Mouse (Mus musculus) liver, postnatal 0 days (tissue): ENCODE data around the gene Uchl3. TPM values are rescaled to one million over a fixed set of nuclear protein-coding genes. Genes with fewer than 3 reads are reported as not detected.

Experiments used
- ATAC-seq: fragments of 200-750 bp; cut with Nextera tagmentation; 2 replicates; pipeline ENCODE4 v1.8.0; 2017; ENCODE audit warnings: mild to moderate bottlenecking, moderate library complexity
- DNase-seq: peaks from one replicate; pipeline ENCODE4 v3.0.0-alpha.2; 2016
- H3K27ac ChIP-seq: fragments of 300-500 bp; sonication (generic); 2 replicates; pipeline ENCODE4 v1.5.1; 2014; ENCODE audit warnings: antibody characterized with exemption, moderate library complexity, mild to moderate bottlenecking, low read depth
- H3K27me3 ChIP-seq: fragments of 300-500 bp; sonication (generic); 2 replicates; pipeline ENCODE4 v1.6.1; 2014; ENCODE audit warnings: low read length, control low read depth, mixed read lengths; ENCODE audit not compliant: insufficient read depth
- H3K36me3 ChIP-seq: fragments of 300-500 bp; sonication (generic); replicated peaks from 2 replicates; pipeline ENCODE4 v1.6.1; 2014; ENCODE audit warnings: mild to moderate bottlenecking, control low read depth, low read length, moderate library complexity, mixed read lengths; ENCODE audit not compliant: insufficient read depth
- H3K4me1 ChIP-seq: fragments of 300-500 bp; sonication (generic); 2 replicates; pipeline ENCODE4 v1.6.1; 2014; ENCODE audit warnings: antibody characterized with exemption, mild to moderate bottlenecking, control low read depth; ENCODE audit not compliant: insufficient read depth
- H3K4me2 ChIP-seq: fragments of 300-500 bp; sonication (generic); 2 replicates; pipeline ENCODE4 v1.6.1; 2014; ENCODE audit warnings: low read depth, mild to moderate bottlenecking, low read length, moderate library complexity, mixed read lengths
- H3K4me3 ChIP-seq: fragments of 300-500 bp; sonication (generic); 2 replicates; pipeline ENCODE4 v1.5.1; 2014; ENCODE audit warnings: low read depth, low read length
- H3K9ac ChIP-seq: fragments of 300-500 bp; sonication (generic); replicated peaks from 2 replicates; pipeline ENCODE4 v1.6.1; 2014; ENCODE audit warnings: mild to moderate bottlenecking, moderate library complexity
- H3K9me3 ChIP-seq: fragments of 300-500 bp; sonication (generic); 2 replicates; pipeline ENCODE4 v1.6.1; 2016; ENCODE audit warnings: mild to moderate bottlenecking, control low read depth, low read length, mixed read lengths
- CTCF ChIP-seq: sonication (generic); IDR thresholded peaks from 2 replicates; pipeline ENCODE4 v1.5.1; 2016; ENCODE audit warnings: antibody characterized with exemption, low read depth
- EP300 ChIP-seq: IDR thresholded peaks from 2 replicates; pipeline ENCODE4 v1.6.1; 2016; ENCODE audit warnings: antibody characterized with exemption, low read depth, mild to moderate bottlenecking
- WGBS: fragments of 180-500 bp; shearing (Covaris S2); extraction: QIAGEN DNeasy Blood & Tissue Kit; methylation state at CpG from one replicate; pipeline ENCODE4 v1.1.7; 2014; ENCODE audit not compliant: insufficient replicate concordance; 5-methylcytosine and 5-hydroxymethylcytosine counted together
- polyA plus RNA-seq: library from polyadenylated mRNA; unstranded; fragments of >200 nt; fragmentation: Nextera tagmentation; extraction: Ambion mirVana; gene quantifications from 2 replicates; pipeline ENCODE4 v1.2.1, GENCODE M21; 2015

The Uchl3 gene
- polyA plus RNA-seq, 1 experiment from 2014 or later = 42.5 TPM

DNA sequence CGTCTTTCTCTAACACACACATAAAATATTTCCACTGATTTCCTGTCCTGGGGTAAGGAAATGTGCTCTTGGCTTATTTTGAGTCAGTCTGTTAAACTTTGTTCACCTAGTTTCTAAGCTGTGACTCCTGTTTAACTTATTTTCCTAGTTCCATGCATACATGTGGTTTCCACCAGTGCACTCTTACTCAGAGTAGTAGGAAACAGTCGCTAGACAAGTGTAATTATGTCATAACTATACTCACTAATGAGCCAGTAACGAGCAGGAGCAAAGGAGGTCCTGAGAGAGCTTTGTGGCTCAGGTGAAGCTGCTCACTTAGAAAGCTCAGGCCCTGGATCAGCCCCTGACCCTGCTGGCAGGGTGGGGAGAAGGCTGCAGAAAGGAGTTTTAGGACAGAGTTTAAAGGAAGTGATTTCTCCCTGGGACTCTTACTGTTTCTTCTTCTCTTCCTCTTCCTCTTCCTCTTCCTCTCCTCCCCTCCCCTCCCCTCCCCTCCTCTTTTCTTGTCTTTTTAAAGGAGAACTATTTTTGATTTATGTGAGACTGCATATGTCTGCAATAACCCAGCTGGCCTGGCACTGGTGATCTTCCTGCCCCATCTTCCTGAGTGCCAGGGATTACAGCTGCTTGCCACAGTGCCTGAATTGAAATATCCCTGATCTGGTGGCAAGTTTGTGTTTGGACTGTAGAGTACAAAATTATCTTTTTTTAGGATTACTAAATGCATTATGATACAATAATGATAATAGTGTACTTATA is 8.1 kb downstream of the Uchl3 start:
- Histone ChIP-seq H3K9ac (no peak overlapping the region), H3K36me3 (no peaks in the 10 kb centered on the region), H3K4me1 (no peaks in the 10 kb centered on the region), H3K27ac (no peak overlapping the region), H3K4me2 (no peak overlapping the region), H3K27me3 (no peaks in the 10 kb centered on the region), H3K4me3 (no peak overlapping the region), H3K9me3 (no peaks in the 10 kb centered on the region)
- ATAC-seq (no peak), DNase-seq (no peak)
- 54% methylated on average over 3 of the region's 3 CpGs for WGBS
- no peak for TF ChIP-seq EP300
- TF ChIP-seq CTCF = no peak

DNA sequence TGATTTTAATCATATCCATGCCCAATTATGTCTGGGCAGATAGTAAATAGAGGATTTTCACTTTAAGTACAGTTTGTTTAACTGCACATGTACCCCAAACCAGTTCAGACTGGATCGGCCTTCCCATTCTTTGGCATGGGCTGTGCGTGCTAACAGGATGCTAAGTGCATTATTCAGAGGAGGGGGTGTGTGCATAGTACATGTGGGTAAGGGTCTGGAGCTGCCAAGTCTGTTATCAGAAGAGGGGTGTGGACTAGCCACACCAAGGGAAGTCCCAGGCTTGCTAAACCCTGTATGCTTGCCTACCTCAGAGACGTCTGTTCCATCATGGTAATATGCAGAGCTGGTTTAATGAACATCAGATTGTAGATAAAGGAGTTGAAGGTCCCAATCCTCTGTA is 10.5 kb downstream of the Uchl3 start:
- Histone ChIP-seq H3K4me2 (no peak overlapping the region), H3K27ac (no peak overlapping the region), H3K4me1 (no peaks in the 10 kb centered on the region), H3K9me3 (no peaks in the 10 kb centered on the region), H3K27me3 (no peaks in the 10 kb centered on the region), H3K4me3 (no peak overlapping the region), H3K36me3 (peaks cover 6% of the 10 kb centered on the region; the same call in 1 of the 2 replicates), H3K9ac (no peak overlapping the region)
- ATAC-seq (no peak), DNase-seq (no peak)
- WGBS = 78% methylated on average over 3 of the region's 3 CpGs
- no peak for TF ChIP-seq CTCF
- TF ChIP-seq EP300 = no peak

DNA sequence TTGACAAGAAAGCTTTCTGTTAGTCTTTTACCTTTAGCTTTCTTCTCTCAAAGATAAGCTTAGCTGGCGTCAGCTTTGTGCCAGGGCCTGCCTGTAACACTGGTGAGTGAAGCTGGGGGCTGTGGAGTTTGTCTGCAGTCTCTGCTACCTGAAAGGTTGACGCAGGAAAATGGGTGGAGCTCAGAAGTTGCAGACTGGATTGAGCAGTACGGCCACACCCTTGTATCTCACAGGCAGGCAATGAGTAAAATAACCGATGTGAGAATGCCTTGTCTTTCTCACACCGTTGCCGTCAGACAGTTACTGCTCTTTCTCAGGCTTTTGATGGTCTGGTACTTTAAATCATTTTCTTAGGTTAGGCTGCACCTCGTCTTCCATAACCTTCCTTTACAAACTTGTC is 12.3 kb downstream of the Uchl3 start:
- 83% methylated on average over 7 of the region's 7 CpGs for WGBS
- H3K9me3 ChIP-seq = no peaks in the 10 kb centered on the region
- no peaks in the 10 kb centered on the region for H3K27me3 ChIP-seq
- H3K27ac ChIP-seq = no peak overlapping the region
- no peak overlapping the region for H3K4me2 ChIP-seq
- DNase-seq (no peak), ATAC-seq (no peak)
- no peak overlapping the region for H3K4me3 ChIP-seq
- H3K36me3 ChIP-seq = peaks cover 9% of the 10 kb centered on the region; the same call in 1 of the 2 replicates
- no peak for TF ChIP-seq CTCF
- no peak for TF ChIP-seq EP300
- no peaks in the 10 kb centered on the region for H3K4me1 ChIP-seq
- no peak overlapping the region for H3K9ac ChIP-seq

GRCm38 (mm10) chr14:101666536-101666935 is 12.8 kb downstream of the Uchl3 start:
- Histone ChIP-seq H3K4me2 (no peak overlapping the region), H3K4me3 (no peak overlapping the region), H3K9ac (no peak overlapping the region), H3K4me1 (no peaks in the 10 kb centered on the region), H3K36me3 (peaks cover 9% of the 10 kb centered on the region; the same call in 1 of the 2 replicates), H3K27me3 (no peaks in the 10 kb centered on the region), H3K9me3 (no peaks in the 10 kb centered on the region), H3K27ac (no peak overlapping the region)
- TF ChIP-seq EP300 (no peak), CTCF (no peak)
- whole genome bisulfite sequencing = 80% methylated on average over 5 of the region's 5 CpGs
- ATAC-seq = no peak
- no peak for DNase-seq

GRCm38 (mm10) chr14:101668626-101669025 is 14.9 kb downstream of the Uchl3 start:
- H3K9ac ChIP-seq = no peak overlapping the region
- H3K4me2 ChIP-seq = no peak overlapping the region
- no peak for DNase-seq
- no peaks in the 10 kb centered on the region for H3K4me1 ChIP-seq
- H3K4me3 ChIP-seq = no peak overlapping the region
- no peak for TF ChIP-seq CTCF
- TF ChIP-seq EP300 = no peak
- WGBS = 87% methylated on average over 7 of the region's 7 CpGs
- H3K27ac ChIP-seq = no peak overlapping the region
- no peak for ATAC-seq
- no peaks in the 10 kb centered on the region for H3K9me3 ChIP-seq
- H3K27me3 ChIP-seq = no peaks in the 10 kb centered on the region
- H3K36me3 ChIP-seq = peaks cover 9% of the 10 kb centered on the region; the same call in 1 of the 2 replicates

GRCm38 (mm10) chr14:101672226-101672625 is 18.5 kb downstream of the Uchl3 start:
- no peak for TF ChIP-seq EP300
- no peak for TF ChIP-seq CTCF
- ATAC-seq (no peak), DNase-seq (no peak)
- no peak overlapping the region for H3K4me2 ChIP-seq
- no peaks in the 10 kb centered on the region for H3K27me3 ChIP-seq
- H3K4me3 ChIP-seq = no peak overlapping the region
- H3K36me3 ChIP-seq = peaks cover 12% of the 10 kb centered on the region; the same call in 1 of the 2 replicates
- H3K4me1 ChIP-seq = no peaks in the 10 kb centered on the region
- no peak overlapping the region for H3K9ac ChIP-seq
- WGBS = 81% methylated on average over 1 of the region's 1 CpGs
- no peak overlapping the region for H3K27ac ChIP-seq
- no peaks in the 10 kb centered on the region for H3K9me3 ChIP-seq

- Histone ChIP-seq H3K4me2 (no peak overlapping the region), H3K27ac (no peak overlapping the region), H3K4me1 (no peaks in the 10 kb centered on the region), H3K9ac (no peak overlapping the region), H3K27me3 (no peaks in the 10 kb centered on the region), H3K9me3 (no peaks in the 10 kb centered on the region), H3K36me3 (peaks cover 9% of the 10 kb centered on the region; the same call in 1 of the 2 replicates), H3K4me3 (no peak overlapping the region)
- DNase-seq (no peak), ATAC-seq (no peak)
- TF ChIP-seq CTCF = no peak
- TF ChIP-seq EP300 = no peak
- 84% methylated on average over 6 of the region's 6 CpGs for whole genome bisulfite sequencing
These were observed 33.9 kb downstream of the Uchl3 start for GRCm38 (mm10) chr14:101687696-101688095.
